Mouse (Mus musculus) forebrain, postnatal 0 days (tissue): ENCODE results near the gene Aamp. TPM values are rescaled to one million over a fixed set of nuclear protein-coding genes. Genes with fewer than 3 reads are reported as not detected.

Experiments
- ATAC-seq: fragments of 200-750 bp; cut with Nextera tagmentation; 2 replicates; pipeline ENCODE4 v1.8.0; 2017; ENCODE audit warnings: mild to moderate bottlenecking, moderate library complexity
- DNase-seq: peaks from one replicate; pipeline ENCODE4 v3.0.0-alpha.2; 2015
- H3K27ac ChIP-seq: fragments of 300-500 bp; sonication (generic); 2 replicates; pipeline ENCODE4 v1.5.1; 2014; ENCODE audit warnings: low read depth, mild to moderate bottlenecking, antibody characterized with exemption, low read length, moderate library complexity, mixed read lengths
- H3K27me3 ChIP-seq: fragments of 300-500 bp; sonication (generic); 2 replicates; pipeline ENCODE4 v1.6.1; 2014; ENCODE audit warnings: mild to moderate bottlenecking, low read length, mixed read lengths; ENCODE audit not compliant: insufficient read depth
- H3K36me3 ChIP-seq: fragments of 300-500 bp; sonication (generic); 2 replicates; pipeline ENCODE4 v1.6.1; 2014; ENCODE audit warnings: mild to moderate bottlenecking, moderate library complexity; ENCODE audit not compliant: insufficient read depth
- H3K4me1 ChIP-seq: fragments of 300-500 bp; sonication (generic); 2 replicates; pipeline ENCODE4 v1.6.1; 2014; ENCODE audit warnings: antibody characterized with exemption; ENCODE audit not compliant: insufficient read depth
- H3K4me2 ChIP-seq: fragments of 300-500 bp; sonication (generic); 2 replicates; pipeline ENCODE4 v1.6.1; 2014; ENCODE audit warnings: low read depth, mild to moderate bottlenecking, moderate library complexity
- H3K4me3 ChIP-seq: fragments of 300-500 bp; sonication (generic); 2 replicates; pipeline ENCODE4 v1.5.1; 2014; ENCODE audit warnings: low read depth, low read length, mixed read lengths
- H3K9ac ChIP-seq: fragments of 300-500 bp; sonication (generic); 2 replicates; pipeline ENCODE4 v1.6.1; 2014; ENCODE audit warnings: mild to moderate bottlenecking
- H3K9me3 ChIP-seq: fragments of 300-500 bp; sonication (generic); 2 replicates; pipeline ENCODE4 v1.6.1; 2016; ENCODE audit warnings: low read length
- CTCF ChIP-seq: sonication (generic); IDR thresholded peaks from 2 replicates; pipeline ENCODE4 v1.5.1; 2016; ENCODE audit warnings: antibody characterized with exemption, control low read depth, low read depth
- WGBS: fragments of 180-500 bp; shearing (Covaris S2); extraction: QIAGEN DNeasy Blood & Tissue Kit; methylation state at CpG from one replicate; pipeline ENCODE4 v1.1.7; 2014; 5-methylcytosine and 5-hydroxymethylcytosine counted together
- polyA plus RNA-seq: library from polyadenylated mRNA; unstranded; fragments of >200 nt; fragmentation: Nextera tagmentation; extraction: Ambion mirVana; gene quantifications from 2 replicates; pipeline ENCODE4 v1.2.1, GENCODE M21; 2015
- total RNA-seq: library from RNA; depleted of rRNA; stranded (reverse); fragments of >200 nt; gene quantifications from 2 replicates; pipeline ENCODE4 v1.2.3, GENCODE M21; 2014; rRNA removed

Gene Aamp
- total and polyA plus RNA-seq, 2 experiments from 2014 or later, result 160 to 215 TPM

DNA sequence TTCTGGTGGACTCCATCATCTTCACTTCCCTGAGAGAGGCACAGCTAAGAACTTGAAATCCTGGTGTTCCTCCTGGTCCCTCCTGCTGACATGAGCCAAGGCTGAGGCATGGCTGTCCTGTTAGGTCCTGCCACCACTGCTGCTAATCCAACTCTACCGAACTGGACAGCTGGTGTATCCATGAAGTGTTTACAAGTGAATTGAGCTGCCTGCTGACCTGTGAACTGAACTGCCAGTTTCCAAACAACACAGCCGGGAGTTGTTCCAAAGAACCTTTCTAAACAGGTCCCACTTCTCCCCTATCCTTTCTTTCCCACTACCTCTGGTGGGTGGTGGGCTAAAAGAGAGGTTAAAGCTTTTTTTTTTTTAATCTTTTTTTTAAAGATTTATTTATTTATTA lies 54.6 kb downstream of the Aamp start:
- 63% methylated on average over 2 of the region's 2 CpGs for WGBS
- no peak for DNase-seq
- ATAC-seq, result no peak
- Histone ChIP-seq H3K4me3 (no peak overlapping the region), H3K4me1 (no peaks in the 10 kb centered on the region), H3K4me2 (no peak overlapping the region), H3K27ac (no peak overlapping the region), H3K36me3 (no peaks in the 10 kb centered on the region), H3K27me3 (no peaks in the 10 kb centered on the region), H3K9me3 (no peaks in the 10 kb centered on the region), H3K9ac (no peak overlapping the region)
- TF ChIP-seq CTCF, result no peak

Other genes with a start within 250 kb of the Aamp start
- gene Tns1, start 160.3 kb downstream of the Aamp start, total RNA-seq, result 10.2 and 21.8 TPM in 2 replicates
- 6.0 and 7.0 TPM in 2 replicates for gene Tns1, start 160.3 kb downstream of the Aamp start, polyA plus RNA-seq
- gene Rufy4, start 159.2 kb downstream of the Aamp start, total RNA-seq, result 0.15 TPM in 1 of 2 replicates, not detected in the other
- 0.08 and 0.13 TPM in 2 replicates for gene Rufy4, start 159.2 kb downstream of the Aamp start, polyA plus RNA-seq
- 0.48 TPM in 1 of 2 replicates, not detected in the other for gene Cxcr2, start 130.7 kb downstream of the Aamp start, total RNA-seq
- gene Cxcr2, start 130.7 kb downstream of the Aamp start, polyA plus RNA-seq, result 0.05 TPM in 1 of 2 replicates, not detected in the other
- not detected in 2 replicates for gene Cxcr1, start 90.1 kb downstream of the Aamp start, total RNA-seq
- gene Cxcr1, start 90.1 kb downstream of the Aamp start, polyA plus RNA-seq, result not detected in 2 replicates
- 241 and 268 TPM in 2 replicates for gene Arpc2, start 48.7 kb downstream of the Aamp start, total RNA-seq
- 541 and 596 TPM in 2 replicates for gene Arpc2, start 48.7 kb downstream of the Aamp start, polyA plus RNA-seq
- gene Gpbar1, start 6.2 kb downstream of the Aamp start, total RNA-seq, result not detected in 2 replicates
- 0.21 TPM in 1 of 2 replicates, not detected in the other for gene Gpbar1, start 6.2 kb downstream of the Aamp start, polyA plus RNA-seq
- 57.5 and 64.5 TPM in 2 replicates for gene Pnkd, start 192 bp upstream of the Aamp start, total RNA-seq
- 112 and 128 TPM in 2 replicates for gene Pnkd, start 192 bp upstream of the Aamp start, polyA plus RNA-seq
- 5.8 and 7.9 TPM in 2 replicates for gene Tmbim1, start 20.9 kb upstream of the Aamp start, total RNA-seq
- gene Tmbim1, start 20.9 kb upstream of the Aamp start, polyA plus RNA-seq, result 6.1 and 7.9 TPM in 2 replicates
- 2.1 and 2.7 TPM in 2 replicates for gene Catip, start 77.4 kb upstream of the Aamp start, total RNA-seq
- 0.63 and 1.6 TPM in 2 replicates for gene Catip, start 77.4 kb upstream of the Aamp start, polyA plus RNA-seq
- gene Slc11a1, start 90.5 kb upstream of the Aamp start, total RNA-seq, result 3.7 and 10.7 TPM in 2 replicates
- gene Slc11a1, start 90.5 kb upstream of the Aamp start, polyA plus RNA-seq, result 1.8 and 3.3 TPM in 2 replicates
- gene Ctdsp1, start 106.8 kb upstream of the Aamp start, total RNA-seq, result 18.2 and 24.7 TPM in 2 replicates
- 10.7 and 10.8 TPM in 2 replicates for gene Ctdsp1, start 106.8 kb upstream of the Aamp start, polyA plus RNA-seq
- gene Vil1, start 124.6 kb upstream of the Aamp start, total RNA-seq, result 0.71 and 0.77 TPM in 2 replicates
- gene Vil1, start 124.6 kb upstream of the Aamp start, polyA plus RNA-seq, result 0.15 and 0.27 TPM in 2 replicates
- gene Cnot9, start 221.3 kb upstream of the Aamp start, total RNA-seq, result 32.2 and 39.1 TPM in 2 replicates
- gene Cnot9, start 221.3 kb upstream of the Aamp start, polyA plus RNA-seq, result 49.0 and 52.3 TPM in 2 replicates